Mouse (Mus musculus): Measurements from ENCODE around the gene Cend1. TPM values are rescaled to one million over a fixed set of nuclear protein-coding genes. Genes with fewer than 3 reads are reported as not detected.
A peak's percentile ranks its signal among the peaks of the same experiment; 100 is the strongest.
"Not testable (repeated sequence)": the region's sequence is repeated elsewhere in the genome, so short reads cannot be mapped to it uniquely, and the experiment has no call there.

The Cend1 gene
- polyA plus RNA-seq, 1 experiment from 2014 or later: 0.27 TPM

DNA sequence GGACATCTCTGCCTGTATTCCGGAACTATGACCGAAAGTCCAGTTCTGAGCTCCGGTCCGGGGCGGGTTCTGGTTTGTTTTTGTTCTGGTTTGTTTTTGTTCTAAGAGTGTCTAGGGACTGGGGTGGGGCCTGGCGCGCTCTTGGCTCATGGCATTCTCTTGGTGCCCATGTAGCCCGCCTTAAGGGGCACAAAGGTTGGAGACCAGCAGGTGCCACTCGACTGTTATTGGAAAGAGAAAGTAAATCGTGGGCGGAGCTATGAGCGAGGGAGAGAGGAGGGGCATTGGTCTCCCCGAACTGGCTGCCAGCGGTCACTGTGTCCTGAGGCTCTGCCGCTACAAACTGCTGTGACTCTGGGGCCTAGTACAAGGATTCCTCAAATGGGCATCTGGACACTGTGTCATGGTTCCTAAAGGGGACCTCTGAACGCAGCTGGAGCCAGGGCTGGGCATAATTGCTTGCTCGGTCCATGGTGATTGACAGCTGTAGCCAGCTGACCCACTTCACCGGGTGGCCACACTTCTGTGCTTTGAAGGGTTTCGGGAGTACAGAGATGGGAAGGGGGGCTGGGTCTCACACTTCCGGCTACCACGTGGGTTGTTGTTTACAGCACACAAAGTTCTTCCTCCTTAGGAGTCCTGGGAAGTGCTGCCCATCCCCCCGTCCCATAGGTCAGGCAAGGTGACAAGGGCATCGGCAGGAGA is 26.5 kb upstream of the Cend1 start:
- peaks cover 15% of the 10 kb centered on the region for H3K4me1 ChIP-seq (replicated peaks; ENCODE audit: control insufficient read depth, insufficient read depth, low read length)
- 2% methylated on average over 23 of the region's 23 CpGs for WGBS
- DNase-seq (ENCODE audit: low spot score) (no peak), ATAC-seq (replicated peaks; ENCODE audit: low FRiP score) (peak; percentile 24)
- peaks cover 8% of the 10 kb centered on the region for H3K27me3 ChIP-seq (replicated peaks; ENCODE audit: control insufficient read depth, insufficient read depth, low read length)
- peak overlapping the region; percentile 73 for H3K4me3 ChIP-seq (ENCODE audit: low read depth, low read length)
- H3K27ac ChIP-seq (ENCODE audit: low read depth, low read length): peak overlapping the region; percentile 66
- H3K36me3 ChIP-seq (ENCODE audit: control insufficient read depth, insufficient read depth, low read length): peaks cover 13% of the 10 kb centered on the region
- peak overlapping the region; percentile 77 for H3K9ac ChIP-seq (ENCODE audit: low read depth, low read length)
- peak overlapping the region; percentile 95 for H3K4me2 ChIP-seq
- H3K9me3 ChIP-seq (ENCODE audit: control insufficient read depth, low read length): no peaks in the 10 kb centered on the region

GRCm38 (mm10) chr7:141454967-141455551 is 25.8 kb upstream of the Cend1 start, which contains the start of gene Pnpla2:
TSS of gene Pnpla2 (plus strand) at chr7:141455198.
- Histone ChIP-seq H3K27me3 (replicated peaks; ENCODE audit: control insufficient read depth, insufficient read depth, low read length) (0 out of 2 replicates have a peak, but pooled peaks cover 2% of the 10 kb centered on the region), H3K4me2 (peak within 1 kb of the TSS; percentile 95), H3K36me3 (ENCODE audit: control insufficient read depth, insufficient read depth, low read length) (peaks cover 20% of the 10 kb centered on the region), H3K4me3 (ENCODE audit: low read depth, low read length) (peak within 1 kb of the TSS; percentile 73), H3K9me3 (ENCODE audit: control insufficient read depth, low read length) (no peaks in the 10 kb centered on the region), H3K4me1 (replicated peaks; ENCODE audit: control insufficient read depth, insufficient read depth, low read length) (peaks cover 15% of the 10 kb centered on the region), H3K27ac (ENCODE audit: low read depth, low read length) (peak within 1 kb of the TSS; percentile 66), H3K9ac (ENCODE audit: low read depth, low read length) (peak within 1 kb of the TSS; percentile 77)
- WGBS: under 1% methylated on average over 45 of the region's 45 CpGs
- DNase-seq (ENCODE audit: low spot score) (peak; percentile 95), ATAC-seq (replicated peaks; ENCODE audit: low FRiP score) (peak; percentile 85)

- Histone ChIP-seq H3K9ac (ENCODE audit: low read depth, low read length) (no peak overlapping the region), H3K4me2 (no peak overlapping the region), H3K27ac (ENCODE audit: low read depth, low read length) (no peak overlapping the region), H3K27me3 (replicated peaks; ENCODE audit: control insufficient read depth, insufficient read depth, low read length) (no peaks in the 10 kb centered on the region), H3K4me1 (replicated peaks; ENCODE audit: control insufficient read depth, insufficient read depth, low read length) (peaks cover 23% of the 10 kb centered on the region), H3K4me3 (ENCODE audit: low read depth, low read length) (no peak overlapping the region), H3K36me3 (ENCODE audit: control insufficient read depth, insufficient read depth, low read length) (peaks cover 29% of the 10 kb centered on the region), H3K9me3 (ENCODE audit: control insufficient read depth, low read length) (no peaks in the 10 kb centered on the region)
- 69% methylated on average over 2 of the region's 2 CpGs for WGBS
- no peak for DNase-seq (ENCODE audit: low spot score)
- no peak for ATAC-seq (replicated peaks; ENCODE audit: low FRiP score)
Measured at GRCm38 (mm10) chr7:141453636-141454035, 24.3 kb upstream of the Cend1 start.

- no peak overlapping the region; the same call in 1 of the 2 replicates for H3K27ac ChIP-seq (ENCODE audit: low read depth, low read length)
- H3K27me3 ChIP-seq (replicated peaks; ENCODE audit: control insufficient read depth, insufficient read depth, low read length): no peaks in the 10 kb centered on the region
Measured at GRCm38 (mm10) chr7:141451928-141452327, 22.6 kb upstream of the Cend1 start.

GRCm38 (mm10) chr7:141447110-141447991 is 18.1 kb upstream of the Cend1 start, which contains the start of gene Rplp2:
TSS of gene Rplp2 (plus strand) at chr7:141447370.
- Histone ChIP-seq H3K9me3 (ENCODE audit: control insufficient read depth, low read length) (no peaks in the 10 kb centered on the region), H3K4me2 (peak within 1 kb of the TSS; percentile 91), H3K9ac (ENCODE audit: low read depth, low read length) (peak within 1 kb of the TSS; percentile 96), H3K27me3 (replicated peaks; ENCODE audit: control insufficient read depth, insufficient read depth, low read length) (no peaks in the 10 kb centered on the region), H3K4me3 (ENCODE audit: low read depth, low read length) (peak within 1 kb of the TSS; percentile 84), H3K36me3 (ENCODE audit: control insufficient read depth, insufficient read depth, low read length) (peaks cover 33% of the 10 kb centered on the region), H3K27ac (ENCODE audit: low read depth, low read length) (peak within 1 kb of the TSS; percentile 82), H3K4me1 (replicated peaks; ENCODE audit: control insufficient read depth, insufficient read depth, low read length) (peaks cover 24% of the 10 kb centered on the region)
- WGBS: under 1% methylated on average over 63 of the region's 63 CpGs
- DNase-seq (ENCODE audit: low spot score) (peak; percentile 95), ATAC-seq (replicated peaks; ENCODE audit: low FRiP score) (peak; percentile 84)

More at GRCm38 (mm10) chr7:141451928-141452327, 22.6 kb upstream of the Cend1 start:
- DNase-seq (ENCODE audit: low spot score) (no peak), ATAC-seq (replicated peaks; ENCODE audit: low FRiP score) (no peak)
- peaks cover 25% of the 10 kb centered on the region for H3K4me1 ChIP-seq (replicated peaks; ENCODE audit: control insufficient read depth, insufficient read depth, low read length)
- no peak overlapping the region for H3K9ac ChIP-seq (ENCODE audit: low read depth, low read length)
- H3K4me3 ChIP-seq (ENCODE audit: low read depth, low read length): no peak overlapping the region
- no peak overlapping the region for H3K4me2 ChIP-seq
- H3K36me3 ChIP-seq (ENCODE audit: control insufficient read depth, insufficient read depth, low read length): peaks cover 33% of the 10 kb centered on the region
- no peaks in the 10 kb centered on the region for H3K9me3 ChIP-seq (ENCODE audit: control insufficient read depth, low read length)

DNA sequence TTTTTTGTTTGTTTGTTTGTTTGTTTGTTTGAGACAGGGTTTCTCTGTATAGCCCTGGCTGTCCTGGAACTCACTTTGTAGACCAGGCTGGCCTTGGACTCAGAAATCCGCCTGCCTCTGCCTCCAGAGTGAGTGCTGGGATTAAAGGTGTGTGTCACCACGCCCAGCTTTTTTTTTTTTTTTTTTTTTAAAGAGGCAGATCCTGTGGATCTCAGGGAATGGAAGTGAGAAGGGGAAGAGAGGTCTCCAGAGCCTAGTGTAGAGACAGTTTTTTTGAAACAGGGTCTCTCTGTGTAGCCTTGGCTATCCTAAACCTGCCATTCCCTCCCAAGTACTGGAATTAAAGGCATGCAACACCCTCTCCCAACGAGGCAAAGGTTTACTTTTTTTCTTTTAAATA is 17.1 kb upstream of the Cend1 start:
- not testable (repeated sequence) for H3K9ac ChIP-seq (ENCODE audit: low read depth, low read length); H3K27ac ChIP-seq (ENCODE audit: low read depth, low read length); ATAC-seq (replicated peaks; ENCODE audit: low FRiP score); H3K27me3 ChIP-seq (replicated peaks; ENCODE audit: control insufficient read depth, insufficient read depth, low read length); H3K9me3 ChIP-seq (ENCODE audit: control insufficient read depth, low read length); DNase-seq (ENCODE audit: low spot score)
- 71% methylated on average over 3 of the region's 3 CpGs for WGBS
- Histone ChIP-seq H3K4me1 (replicated peaks; ENCODE audit: control insufficient read depth, insufficient read depth, low read length) (peaks cover 32% of the 10 kb centered on the region), H3K4me3 (ENCODE audit: low read depth, low read length) (peak overlapping the region; percentile 84), H3K4me2 (peak overlapping the region; percentile 68), H3K36me3 (ENCODE audit: control insufficient read depth, insufficient read depth, low read length) (peaks cover 34% of the 10 kb centered on the region)

- Histone ChIP-seq H3K9ac (ENCODE audit: low read depth, low read length) (peak within 1 kb of the TSS; percentile 78), H3K27ac (ENCODE audit: low read depth, low read length) (peak within 1 kb of the TSS; percentile 60; the same call in 1 of the 2 replicates), H3K4me2 (peak within 1 kb of the TSS; percentile 90), H3K27me3 (replicated peaks; ENCODE audit: control insufficient read depth, insufficient read depth, low read length) (no peaks in the 10 kb centered on the region), H3K4me1 (replicated peaks; ENCODE audit: control insufficient read depth, insufficient read depth, low read length) (peaks cover 26% of the 10 kb centered on the region), H3K36me3 (ENCODE audit: control insufficient read depth, insufficient read depth, low read length) (peaks cover 29% of the 10 kb centered on the region), H3K9me3 (ENCODE audit: control insufficient read depth, low read length) (no peaks in the 10 kb centered on the region), H3K4me3 (ENCODE audit: low read depth, low read length) (peak within 1 kb of the TSS; percentile 65)
- ATAC-seq (replicated peaks; ENCODE audit: low FRiP score) (peak; percentile 72), DNase-seq (ENCODE audit: low spot score) (peak; percentile 78)
- WGBS: under 1% methylated on average over 25 of the region's 25 CpGs
Measured at GRCm38 (mm10) chr7:141443828-141444237, 14.5 kb upstream of the Cend1 start, which contains the start of gene Pidd1. TSS of gene Pidd1 (minus strand) at chr7:141444025.

DNA sequence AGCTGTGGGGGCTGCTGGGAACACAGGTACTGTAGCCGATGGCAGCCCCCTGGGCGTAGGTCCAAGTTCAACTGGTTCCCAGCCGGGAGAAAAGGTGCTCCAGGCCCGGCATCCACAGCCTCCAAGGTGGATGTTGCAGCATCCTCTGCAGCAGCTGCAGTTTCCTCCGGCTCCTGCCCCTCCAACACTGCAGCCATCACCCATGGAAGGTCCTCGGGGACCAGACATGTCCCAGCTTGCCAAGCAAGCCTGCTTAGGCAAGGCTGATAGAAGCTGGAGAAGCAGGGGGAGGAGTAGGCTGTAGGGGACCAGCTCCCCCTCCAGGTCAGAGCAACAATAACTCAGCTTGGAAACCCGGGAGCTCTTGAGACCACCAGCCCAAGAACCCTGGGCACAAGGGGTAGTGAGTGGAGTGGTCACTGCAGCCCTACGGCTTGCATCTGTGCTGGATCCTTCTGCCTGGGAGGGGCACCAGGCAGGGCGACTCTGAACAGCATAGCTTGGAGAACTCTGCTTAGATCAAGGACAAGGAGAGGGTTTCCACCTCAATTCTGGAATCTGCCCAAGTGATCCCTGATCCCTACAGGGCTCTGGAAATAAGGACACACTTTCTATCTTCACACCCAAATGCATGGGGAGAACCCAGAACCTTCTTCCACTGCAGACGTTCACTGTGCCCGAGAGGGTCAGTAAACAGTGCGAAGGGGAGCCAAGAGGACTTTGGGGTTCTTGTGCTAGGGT is 14.0 kb upstream of the Cend1 start:
- ATAC-seq (replicated peaks; ENCODE audit: low FRiP score) (peak; percentile 30), DNase-seq (ENCODE audit: low spot score) (no peak)
- peak overlapping the region; percentile 78 for H3K9ac ChIP-seq (ENCODE audit: low read depth, low read length)
- peak overlapping the region; percentile 60; the same call in 1 of the 2 replicates for H3K27ac ChIP-seq (ENCODE audit: low read depth, low read length)
- no peaks in the 10 kb centered on the region for H3K27me3 ChIP-seq (replicated peaks; ENCODE audit: control insufficient read depth, insufficient read depth, low read length)
- peaks cover 29% of the 10 kb centered on the region for H3K36me3 ChIP-seq (ENCODE audit: control insufficient read depth, insufficient read depth, low read length)
- no peaks in the 10 kb centered on the region for H3K9me3 ChIP-seq (ENCODE audit: control insufficient read depth, low read length)
- peak overlapping the region; percentile 65 for H3K4me3 ChIP-seq (ENCODE audit: low read depth, low read length)
- peak overlapping the region; percentile 90 for H3K4me2 ChIP-seq
- 26% methylated on average over 12 of the region's 12 CpGs for WGBS
- H3K4me1 ChIP-seq (replicated peaks; ENCODE audit: control insufficient read depth, insufficient read depth, low read length): peaks cover 20% of the 10 kb centered on the region

All from liver, embryonic 11.5 days (tissue).